Mouse (Mus musculus) lung, embryonic 16.5 days (tissue): ENCODE results near the gene Cntfr. TPM values are rescaled to one million over a fixed set of nuclear protein-coding genes. Genes with fewer than 3 reads are reported as not detected.
"Not testable (repeated sequence)": the region's sequence is repeated elsewhere in the genome, so short reads cannot be mapped to it uniquely, and the experiment has no call there.

Experiments
- ATAC-seq: fragments of 200-750 bp; cut with Nextera tagmentation; 2 replicates; pipeline ENCODE4 v1.8.0; 2017; ENCODE audit warnings: low read depth, mild to moderate bottlenecking, moderate library complexity
- H3K27ac ChIP-seq: fragments of 300-500 bp; sonication (generic); 2 replicates; pipeline ENCODE4 v1.5.1; 2014; ENCODE audit warnings: mild to moderate bottlenecking, control low read depth, low read length
- H3K27me3 ChIP-seq: fragments of 300-500 bp; sonication (generic); 2 replicates; pipeline ENCODE4 v1.6.1; 2014; ENCODE audit warnings: low read depth, low read length, mixed read lengths; ENCODE audit not compliant: control insufficient read depth, insufficient read depth
- H3K36me3 ChIP-seq: fragments of 300-500 bp; sonication (generic); 2 replicates; pipeline ENCODE4 v1.6.1; 2014; ENCODE audit warnings: low read length; ENCODE audit not compliant: control insufficient read depth, insufficient read depth
- H3K4me1 ChIP-seq: fragments of 300-500 bp; sonication (generic); replicated peaks from 2 replicates; pipeline ENCODE4 v1.6.1; 2014; ENCODE audit warnings: low read length, mixed read lengths; ENCODE audit not compliant: control insufficient read depth, insufficient read depth
- H3K4me2 ChIP-seq: fragments of 300-500 bp; sonication (generic); 2 replicates; pipeline ENCODE4 v1.6.1; 2014; ENCODE audit warnings: low read depth, low read length, control low read depth
- H3K4me3 ChIP-seq: fragments of 300-500 bp; sonication (generic); 2 replicates; pipeline ENCODE4 v1.5.1; 2014; ENCODE audit warnings: mild to moderate bottlenecking, low read length, control low read depth
- H3K9ac ChIP-seq: fragments of 300-500 bp; sonication (generic); 2 replicates; pipeline ENCODE4 v1.6.1; 2014; ENCODE audit warnings: low read length, control low read depth
- H3K9me3 ChIP-seq: fragments of 300-500 bp; sonication (generic); 2 replicates; pipeline ENCODE4 v1.6.1; 2016; ENCODE audit warnings: low read length; ENCODE audit not compliant: control insufficient read depth
- WGBS: fragments of 180-500 bp; shearing (Covaris S2); extraction: QIAGEN DNeasy Blood & Tissue Kit; methylation state at CpG from one replicate; pipeline ENCODE4 v1.1.7; 2014; 5-methylcytosine and 5-hydroxymethylcytosine counted together
- polyA plus RNA-seq: library from polyadenylated mRNA; unstranded; fragments of >200 nt; fragmentation: Nextera tagmentation; extraction: Ambion mirVana; gene quantifications from 2 replicates; pipeline ENCODE4 v1.2.1, GENCODE M21; 2015

Cntfr gene
- polyA plus RNA-seq = 6.9 and 8.4 TPM in 2 replicates

DNA sequence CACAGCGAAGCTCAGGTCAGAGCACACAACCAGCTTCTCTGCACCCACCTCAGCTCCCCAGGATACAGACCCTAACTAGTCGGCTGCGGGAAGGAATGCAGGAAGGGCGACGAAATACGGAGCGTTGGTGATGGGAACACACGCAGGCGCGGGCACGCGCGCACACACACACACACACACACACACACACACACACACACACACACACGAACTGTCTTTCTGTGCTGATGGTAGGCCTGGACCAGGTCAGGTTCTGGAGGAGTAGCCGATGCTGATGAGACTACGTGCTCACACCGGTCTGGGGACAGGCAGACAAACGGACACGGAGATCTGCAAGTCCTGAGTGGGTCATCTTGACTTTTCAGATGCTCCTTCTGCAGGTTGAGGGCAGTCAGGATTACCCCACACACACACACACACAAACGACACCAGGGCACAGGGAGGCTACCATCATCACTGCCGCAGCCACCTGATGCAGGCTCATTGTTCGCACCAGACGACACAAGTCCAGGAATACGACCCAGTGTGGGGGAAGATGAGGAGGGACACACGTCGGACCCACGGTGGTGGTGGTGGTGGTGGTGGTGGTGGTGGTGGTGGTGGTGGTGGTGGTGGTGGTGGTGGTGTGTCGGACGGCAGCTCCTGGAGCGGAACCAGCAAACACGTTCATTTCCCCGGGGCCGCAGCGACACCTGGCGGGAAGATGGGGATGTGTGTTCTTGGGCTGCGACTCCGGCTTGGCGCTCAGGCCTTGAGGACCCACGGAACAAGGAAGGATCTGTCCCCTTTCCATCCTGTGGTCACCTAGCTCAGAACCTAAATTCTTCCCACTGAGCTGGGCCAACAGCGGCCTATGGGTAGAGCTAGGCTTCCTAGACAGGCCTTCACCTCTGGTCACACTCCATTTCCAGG, at the start of gene Cntfr:
Gene Cntfr, minus strand, starts transcription at position 160 of the 912 bp plus-strand sequence.
- ATAC-seq = not testable (repeated sequence)

DNA sequence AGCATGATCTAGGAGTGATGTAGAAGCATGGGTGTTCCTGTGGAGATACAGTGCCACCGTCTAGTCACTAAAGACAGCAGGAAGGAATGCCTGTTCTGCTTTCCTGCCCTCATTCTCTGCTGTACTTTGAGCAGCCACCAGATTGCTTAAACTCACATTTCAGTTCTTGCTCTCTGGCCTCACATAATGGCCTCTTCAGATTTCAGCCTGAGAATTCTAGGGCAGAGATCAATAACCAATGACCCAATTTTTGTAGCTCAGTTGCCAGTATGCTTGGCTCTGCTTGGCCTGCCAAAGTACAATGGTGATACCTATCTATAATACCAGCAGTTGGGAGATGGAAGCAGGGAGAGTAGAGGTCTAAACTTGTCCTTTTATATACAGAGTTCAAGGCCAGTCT, 48.1 kb upstream of the Cntfr start:
- WGBS = 65% methylated on average over 1 of the region's 1 CpGs
- no peak for ATAC-seq

More for the DNA sequence above, at the start of gene Cntfr:
- H3K27ac ChIP-seq, H3K9me3 ChIP-seq, H3K4me1 ChIP-seq, H3K27me3 ChIP-seq, H3K36me3 ChIP-seq, H3K4me3 ChIP-seq, H3K9ac ChIP-seq: not testable (repeated sequence)
- 14% methylated on average over 31 of the region's 40 CpGs for WGBS
- H3K4me2 ChIP-seq = peak within 1 kb of the TSS; percentile 35

DNA sequence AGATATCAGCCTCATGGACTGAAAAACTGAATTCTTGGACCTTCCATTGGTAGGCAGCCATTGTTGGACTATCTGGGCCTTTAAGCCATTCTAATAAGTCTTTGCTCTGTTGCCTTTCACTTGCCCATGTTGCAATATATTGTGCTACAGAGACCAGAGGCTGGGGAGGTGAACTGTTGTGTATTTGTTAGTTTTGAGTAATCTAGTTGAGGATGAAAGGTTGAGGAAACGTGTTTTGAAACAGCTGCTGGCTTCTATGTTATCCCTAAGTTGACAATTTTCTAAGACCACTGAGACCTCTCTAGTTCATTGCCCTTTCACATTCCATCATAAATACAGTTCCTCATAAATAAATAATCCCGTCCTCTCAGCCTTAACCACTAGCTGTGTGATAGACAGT, 47.2 kb upstream of the Cntfr start:
- 59% methylated on average over 2 of the region's 2 CpGs for WGBS
- ATAC-seq = no peak
- H3K9ac ChIP-seq = no peak overlapping the region
- H3K27ac ChIP-seq = no peak overlapping the region
- no peaks in the 10 kb centered on the region for H3K9me3 ChIP-seq
- H3K4me3 ChIP-seq = no peak overlapping the region
- H3K27me3 ChIP-seq = no peaks in the 10 kb centered on the region
- peaks cover under 1% of the 10 kb centered on the region for H3K36me3 ChIP-seq
- H3K4me2 ChIP-seq = no peak overlapping the region
- peaks cover 12% of the 10 kb centered on the region for H3K4me1 ChIP-seq

More for the DNA sequence above, 48.1 kb upstream of the Cntfr start:
- H3K4me3 ChIP-seq = no peak overlapping the region
- no peaks in the 10 kb centered on the region for H3K27me3 ChIP-seq
- H3K9ac ChIP-seq = no peak overlapping the region
- H3K4me1 ChIP-seq = peaks cover 6% of the 10 kb centered on the region
- H3K36me3 ChIP-seq = no peaks in the 10 kb centered on the region
- H3K27ac ChIP-seq = no peak overlapping the region
- no peak overlapping the region for H3K4me2 ChIP-seq
- H3K9me3 ChIP-seq = no peaks in the 10 kb centered on the region

DNA sequence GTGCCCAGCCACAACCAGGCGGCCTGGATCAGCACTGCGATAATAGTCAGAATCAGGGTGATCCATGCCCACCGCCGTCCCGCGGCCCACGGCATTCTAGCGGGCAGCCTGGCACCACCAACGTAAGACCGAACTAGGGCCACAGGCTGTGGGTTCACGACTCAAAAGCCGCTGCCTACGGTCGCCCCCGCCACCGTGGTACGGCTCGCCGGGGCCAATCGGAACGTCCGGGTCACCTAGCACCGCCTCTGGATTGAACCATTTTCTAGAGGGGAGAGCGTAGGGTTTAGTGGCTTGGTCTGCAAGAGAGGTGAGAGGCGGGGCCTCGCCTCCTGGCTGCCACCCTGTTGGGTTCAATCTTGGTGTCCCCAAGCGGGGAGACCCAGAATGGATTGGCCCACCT, 44.3 kb upstream of the Cntfr start:
- Histone ChIP-seq H3K27me3 (no peaks in the 10 kb centered on the region), H3K9ac (peak overlapping the region; percentile 76), H3K4me1 (peaks cover 12% of the 10 kb centered on the region), H3K27ac (peak overlapping the region; percentile 86), H3K4me3 (peak overlapping the region; percentile 76), H3K36me3 (peaks cover 5% of the 10 kb centered on the region), H3K4me2 (peak overlapping the region; percentile 92), H3K9me3 (no peaks in the 10 kb centered on the region)
- peak; percentile 97 for ATAC-seq
- under 1% methylated on average over 27 of the region's 27 CpGs for WGBS

DNA sequence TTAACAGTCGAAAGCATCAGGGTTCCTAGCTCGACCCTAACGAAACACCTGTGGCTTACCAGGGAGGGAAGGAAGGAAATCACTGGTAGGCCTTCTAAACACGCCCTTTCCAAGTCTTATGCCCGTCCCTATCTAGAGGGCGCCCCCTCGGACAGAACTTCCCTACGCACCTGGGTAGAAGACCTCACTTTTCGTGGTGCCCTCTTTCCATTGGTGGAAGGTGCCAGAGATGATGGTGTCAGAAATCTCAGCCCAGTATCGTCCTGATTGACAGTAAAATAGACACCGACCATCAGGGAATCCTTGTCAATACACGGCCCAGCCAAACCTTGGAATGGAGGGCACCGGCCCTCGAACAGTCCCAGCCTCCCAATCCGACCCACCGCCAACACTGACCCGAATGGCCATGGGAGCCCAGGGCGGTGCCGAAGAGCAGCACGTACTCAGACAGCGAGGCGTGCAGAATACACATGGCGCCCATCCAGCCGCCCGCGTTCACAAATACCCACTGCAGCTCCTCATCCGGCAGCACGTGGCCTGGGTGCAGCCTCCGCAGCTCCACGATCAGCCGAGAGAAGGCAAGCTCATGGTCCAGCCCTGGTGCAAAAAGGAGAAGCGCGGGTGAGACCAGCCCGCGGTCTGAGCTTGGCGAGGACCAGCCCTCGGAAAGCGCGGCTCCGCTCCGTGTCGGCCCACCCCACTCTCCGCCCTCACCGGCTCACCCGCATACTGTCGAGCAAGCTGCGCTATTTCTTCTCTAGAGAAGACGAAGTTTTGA, 43.7 kb upstream of the Cntfr start:
- Histone ChIP-seq H3K27me3 (no peaks in the 10 kb centered on the region), H3K4me1 (peaks cover 12% of the 10 kb centered on the region), H3K36me3 (peaks cover 5% of the 10 kb centered on the region), H3K4me3 (peak overlapping the region; percentile 76), H3K9ac (peak overlapping the region; percentile 76), H3K9me3 (no peaks in the 10 kb centered on the region), H3K27ac (peak overlapping the region; percentile 86), H3K4me2 (peak overlapping the region; percentile 92)
- peak; percentile 83 for ATAC-seq
- under 1% methylated on average over 48 of the region's 48 CpGs for WGBS

DNA sequence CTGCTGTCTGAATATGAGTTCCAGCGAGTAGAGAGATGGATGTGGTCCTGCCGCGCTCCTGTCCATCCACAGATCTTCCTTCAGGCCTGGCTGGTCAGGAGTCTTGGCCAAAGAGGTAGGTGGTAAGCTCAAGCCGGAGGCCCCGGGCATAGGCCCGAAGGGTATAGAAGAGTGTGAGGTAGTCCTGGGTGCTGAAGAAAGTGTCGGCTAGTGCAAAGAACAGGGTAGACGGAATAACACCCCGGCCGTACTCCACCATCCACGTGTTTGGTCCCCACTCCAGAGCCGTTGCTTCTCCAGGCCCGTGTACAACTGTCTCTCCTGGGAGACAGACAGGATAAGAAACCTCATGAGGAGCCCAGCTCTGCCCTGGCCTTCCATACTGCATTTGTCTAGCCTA, 42.4 kb upstream of the Cntfr start:
- Histone ChIP-seq H3K36me3 (peaks cover 5% of the 10 kb centered on the region), H3K27ac (no peak overlapping the region), H3K4me1 (peaks cover 12% of the 10 kb centered on the region), H3K27me3 (no peaks in the 10 kb centered on the region), H3K9ac (no peak overlapping the region), H3K4me3 (no peak overlapping the region), H3K4me2 (no peak overlapping the region), H3K9me3 (no peaks in the 10 kb centered on the region)
- WGBS = 91% methylated on average over 13 of the region's 13 CpGs
- ATAC-seq = no peak

DNA sequence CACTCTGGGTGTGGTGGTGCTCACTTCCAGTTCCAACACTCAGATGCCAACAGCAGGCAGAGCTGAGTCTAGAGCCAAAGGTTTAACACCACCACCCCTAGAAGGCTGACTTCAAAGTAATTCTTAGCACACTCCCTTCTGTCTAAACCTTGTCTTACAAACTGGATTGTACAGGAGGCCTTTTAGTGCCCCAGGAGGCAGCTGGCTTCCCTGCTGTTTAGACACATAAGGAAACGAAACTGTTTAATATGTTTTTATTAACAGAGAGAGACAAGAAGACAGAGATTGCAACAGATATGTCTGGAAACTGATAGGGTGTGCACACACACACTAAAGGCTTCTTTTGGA, 41.3 kb upstream of the Cntfr start:
- Histone ChIP-seq H3K36me3 (peaks cover 5% of the 10 kb centered on the region), H3K4me2 (no peak overlapping the region), H3K27me3 (peaks cover 3% of the 10 kb centered on the region; the same call in 1 of the 2 replicates), H3K27ac (no peak overlapping the region), H3K9me3 (no peaks in the 10 kb centered on the region), H3K9ac (no peak overlapping the region), H3K4me1 (peaks cover 12% of the 10 kb centered on the region), H3K4me3 (no peak overlapping the region)
- ATAC-seq = no peak
- WGBS = 73% methylated on average over 1 of the region's 1 CpGs

DNA sequence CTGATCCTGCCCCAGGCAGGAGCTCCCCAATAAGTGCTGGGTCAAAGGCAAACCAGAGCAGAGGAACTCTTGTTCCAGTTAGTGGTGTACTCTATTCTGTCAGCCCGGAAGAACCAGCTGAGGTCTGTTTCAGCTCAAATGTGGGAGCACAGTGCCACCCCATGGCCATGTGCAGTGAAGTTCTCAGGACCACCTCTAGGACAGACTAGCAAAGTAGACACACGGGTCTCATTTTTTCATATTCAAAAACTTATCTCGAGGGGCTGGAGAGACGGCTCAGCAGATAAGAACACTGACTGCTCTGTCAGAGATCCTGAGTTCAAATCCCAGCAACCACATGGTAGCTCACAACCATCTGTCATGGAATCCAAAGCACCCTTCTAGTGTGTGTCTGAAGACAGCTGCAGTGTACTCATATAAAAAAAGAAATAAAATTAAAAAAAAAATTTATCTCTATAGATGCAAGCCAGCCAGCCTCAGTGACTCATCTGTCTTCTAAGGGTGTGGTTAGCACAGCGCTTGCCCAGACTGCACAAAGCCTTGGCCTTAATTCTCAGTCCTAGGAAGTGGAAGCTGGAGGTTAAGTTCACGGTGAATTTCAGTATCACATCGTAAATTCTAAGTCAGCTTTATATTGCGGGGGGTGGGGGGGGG, 40.8 kb upstream of the Cntfr start:
- Histone ChIP-seq H3K4me3 (no peak overlapping the region), H3K4me1 (peaks cover 12% of the 10 kb centered on the region), H3K9ac (no peak overlapping the region), H3K4me2 (no peak overlapping the region), H3K9me3 (no peaks in the 10 kb centered on the region), H3K27ac (no peak overlapping the region), H3K27me3 (peaks cover 8% of the 10 kb centered on the region), H3K36me3 (peaks cover 5% of the 10 kb centered on the region)
- ATAC-seq = peak; percentile 34; the same call in 1 of the 2 replicates
- WGBS = 32% methylated on average over 8 of the region's 8 CpGs
